Mouse (Mus musculus) liver, embryonic 13.5 days (tissue): ENCODE measurements at regions not wholly inside any gene's neighbourhood (a gene's known extent, or its start where the extent isn't known, plus 50 kb on each side); places are given as distances from the start of the nearest gene placed in this dataset.

Experiments
- ATAC-seq: fragments of 200-750 bp; cut with Nextera tagmentation; 2 replicates; pipeline ENCODE4 v1.8.0; 2017; ENCODE audit warnings: low read depth, mild to moderate bottlenecking, moderate number of reproducible peaks, moderate library complexity
- DNase-seq: peaks from one replicate; pipeline ENCODE4 v3.0.0; 2022
- H3K27ac ChIP-seq: fragments of 300-500 bp; sonication (generic); 2 replicates; pipeline ENCODE4 v1.5.1; 2015; ENCODE audit warnings: moderate library complexity, mild to moderate bottlenecking, inconsistent platforms
- H3K27me3 ChIP-seq: fragments of 300-500 bp; sonication (generic); 2 replicates; pipeline ENCODE4 v1.6.1; 2015; ENCODE audit warnings: mild to moderate bottlenecking, inconsistent platforms
- H3K36me3 ChIP-seq: fragments of 300-500 bp; sonication (generic); 2 replicates; pipeline ENCODE4 v1.6.1; 2015; ENCODE audit warnings: mild to moderate bottlenecking, inconsistent platforms
- H3K4me1 ChIP-seq: fragments of 300-500 bp; sonication (generic); replicated peaks from 2 replicates; pipeline ENCODE4 v1.6.1; 2015; ENCODE audit warnings: inconsistent platforms
- H3K4me2 ChIP-seq: fragments of 300-500 bp; sonication (generic); 2 replicates; pipeline ENCODE4 v1.6.1; 2015; ENCODE audit warnings: inconsistent platforms, mild to moderate bottlenecking, moderate library complexity
- H3K4me3 ChIP-seq: fragments of 300-500 bp; sonication (generic); replicated peaks from 2 replicates; pipeline ENCODE4 v1.5.1; 2015; ENCODE audit warnings: mild to moderate bottlenecking, inconsistent platforms
- H3K9ac ChIP-seq: fragments of 300-500 bp; sonication (generic); 2 replicates; pipeline ENCODE4 v1.6.1; 2015; ENCODE audit warnings: mild to moderate bottlenecking, inconsistent platforms
- H3K9me3 ChIP-seq: fragments of 300-500 bp; sonication (generic); replicated peaks from 2 replicates; pipeline ENCODE4 v1.6.1; 2016; ENCODE audit warnings: inconsistent platforms
- WGBS: fragments of 180-500 bp; shearing (Covaris S2); methylation state at CpG from one replicate; pipeline ENCODE4 v1.1.7; 2015; ENCODE audit not compliant: insufficient replicate concordance; 5-methylcytosine and 5-hydroxymethylcytosine counted together

DNA sequence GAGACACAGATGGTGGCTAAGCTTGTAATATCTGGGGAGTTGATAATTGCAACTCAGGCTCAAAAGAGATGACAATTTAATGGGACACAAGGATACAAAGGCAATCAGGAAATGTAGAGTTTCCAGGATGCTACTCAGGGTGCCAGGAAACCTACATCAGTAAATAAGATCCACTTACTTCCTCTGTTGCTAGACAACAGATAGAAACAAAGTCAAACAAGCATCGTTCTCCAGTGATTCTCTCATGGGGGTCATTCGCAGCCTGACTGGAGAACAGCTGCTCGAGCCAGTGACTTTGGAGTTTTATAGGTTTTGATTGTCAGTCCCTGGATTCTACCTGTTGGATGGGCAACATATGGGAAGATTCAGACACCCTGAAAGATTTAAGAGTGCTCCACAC is 1026.5 kb downstream of the Ttll7 start:
- no peaks in the 10 kb centered on the region for H3K36me3 ChIP-seq
- ATAC-seq (no peak), DNase-seq (no peak)
- no peaks in the 10 kb centered on the region for H3K9me3 ChIP-seq
- H3K27ac ChIP-seq: no peak overlapping the region
- H3K9ac ChIP-seq: no peak overlapping the region
- H3K4me1 ChIP-seq: no peaks in the 10 kb centered on the region
- H3K4me2 ChIP-seq: no peak overlapping the region
- 38% methylated on average over 3 of the region's 3 CpGs for WGBS
- no peaks in the 10 kb centered on the region for H3K27me3 ChIP-seq
- no peak overlapping the region for H3K4me3 ChIP-seq

DNA sequence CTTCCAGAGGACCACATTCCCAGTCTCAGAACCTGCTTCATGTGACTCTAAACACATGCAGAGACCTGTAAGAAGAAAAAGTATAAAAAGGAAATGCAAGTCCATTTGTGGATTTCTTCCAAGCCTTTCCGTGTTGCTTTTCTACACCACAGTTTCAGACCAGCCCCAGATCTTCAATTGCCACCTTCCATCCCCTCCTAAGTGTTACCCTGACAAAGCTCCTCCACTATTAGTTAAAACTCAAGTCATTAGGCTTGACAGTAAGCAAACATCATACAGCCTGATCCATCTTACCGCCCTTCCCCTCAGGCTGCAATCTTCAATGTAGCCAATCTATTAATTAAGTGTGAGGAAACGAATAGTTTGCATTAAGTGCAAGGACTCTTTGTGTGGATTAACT is 1016.1 kb downstream of the Ttll7 start:
- Histone ChIP-seq H3K4me2 (no peak overlapping the region), H3K36me3 (no peaks in the 10 kb centered on the region), H3K4me1 (no peaks in the 10 kb centered on the region), H3K9ac (no peak overlapping the region), H3K27me3 (no peaks in the 10 kb centered on the region), H3K4me3 (no peak overlapping the region), H3K27ac (no peak overlapping the region), H3K9me3 (no peaks in the 10 kb centered on the region)
- ATAC-seq (no peak), DNase-seq (no peak)
- WGBS: 48% methylated on average over 3 of the region's 3 CpGs

DNA sequence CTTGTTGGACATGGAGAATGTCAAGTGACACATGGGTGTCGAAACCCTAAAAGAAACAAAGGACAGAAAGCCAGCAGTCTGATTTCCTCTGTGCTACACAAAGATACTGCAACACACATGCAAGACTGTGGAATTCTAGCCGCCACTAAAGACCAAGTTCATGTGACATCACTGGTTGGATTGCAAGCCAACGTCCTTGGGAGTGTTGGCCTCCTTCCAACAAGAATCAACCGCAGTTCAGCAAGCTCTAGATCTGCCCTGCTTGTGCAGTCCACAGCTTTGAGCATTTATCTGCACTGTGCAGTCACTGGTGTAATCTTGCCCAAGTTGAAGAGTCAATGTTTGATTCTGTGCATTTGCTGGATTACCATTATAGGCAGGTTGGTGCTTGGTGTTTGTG is 1001.2 kb downstream of the Ttll7 start:
- DNase-seq: no peak
- WGBS: 56% methylated on average over 4 of the region's 4 CpGs

DNA sequence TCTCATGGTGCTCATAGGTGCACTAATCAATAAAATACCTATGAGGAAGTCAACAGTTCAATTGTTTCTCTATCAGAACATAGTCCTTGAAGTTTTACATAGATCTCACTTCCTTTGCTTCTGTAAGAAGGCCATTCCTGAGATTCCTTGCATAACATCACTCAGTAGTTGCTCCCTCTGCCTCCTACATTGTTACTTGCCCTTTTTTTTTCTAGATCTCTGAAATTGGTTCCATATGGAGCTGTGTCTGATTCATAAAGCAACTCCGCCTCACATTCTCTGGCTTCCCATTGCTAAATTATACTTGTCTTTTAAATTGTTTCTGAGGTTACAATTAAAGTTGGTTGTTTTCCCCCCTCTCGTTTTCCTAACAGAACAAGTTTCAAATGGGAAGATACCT is 1000.7 kb downstream of the Ttll7 start:
- 61% methylated on average over 2 of the region's 2 CpGs for WGBS

More for the DNA sequence above, 1001.2 kb downstream of the Ttll7 start:
- H3K4me2 ChIP-seq: no peak overlapping the region
- H3K27ac ChIP-seq: no peak overlapping the region
- no peak overlapping the region for H3K4me3 ChIP-seq
- H3K36me3 ChIP-seq: no peaks in the 10 kb centered on the region
- ATAC-seq: no peak
- H3K9ac ChIP-seq: no peak overlapping the region
- H3K27me3 ChIP-seq: no peaks in the 10 kb centered on the region
- H3K9me3 ChIP-seq: no peaks in the 10 kb centered on the region
- H3K4me1 ChIP-seq: no peaks in the 10 kb centered on the region

DNA sequence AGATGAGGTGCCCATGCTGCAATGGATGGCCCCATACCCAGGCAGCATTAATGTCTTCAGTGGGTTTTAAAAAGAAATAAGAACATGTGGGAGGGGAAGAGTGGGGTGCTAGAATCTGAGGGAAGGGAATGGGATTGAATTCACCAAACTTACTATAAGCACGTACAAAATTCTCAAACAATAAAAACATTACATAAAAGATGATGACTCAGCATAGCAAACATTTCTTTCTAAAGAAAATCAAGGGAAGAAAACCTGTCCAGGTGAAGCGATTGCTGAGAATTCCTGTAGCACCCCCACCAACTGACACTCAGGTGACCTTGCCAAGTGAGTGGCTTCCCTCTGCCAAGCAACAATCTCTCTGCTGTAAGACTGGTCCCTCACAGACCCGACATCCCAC is 989.2 kb downstream of the Ttll7 start:
- no peak for DNase-seq
- ATAC-seq: no peak
- Histone ChIP-seq H3K27me3 (no peaks in the 10 kb centered on the region), H3K4me1 (no peaks in the 10 kb centered on the region), H3K4me3 (no peak overlapping the region), H3K9ac (no peak overlapping the region), H3K9me3 (no peaks in the 10 kb centered on the region), H3K36me3 (no peaks in the 10 kb centered on the region), H3K27ac (no peak overlapping the region), H3K4me2 (no peak overlapping the region)
- 57% methylated on average over 3 of the region's 3 CpGs for WGBS

More for the DNA sequence above, 1000.7 kb downstream of the Ttll7 start:
- no peak overlapping the region for H3K27ac ChIP-seq
- no peak for ATAC-seq
- H3K27me3 ChIP-seq: no peaks in the 10 kb centered on the region
- no peak overlapping the region for H3K4me3 ChIP-seq
- no peak overlapping the region for H3K4me2 ChIP-seq
- no peak for DNase-seq
- no peaks in the 10 kb centered on the region for H3K4me1 ChIP-seq
- H3K9ac ChIP-seq: no peak overlapping the region
- no peaks in the 10 kb centered on the region for H3K9me3 ChIP-seq
- no peaks in the 10 kb centered on the region for H3K36me3 ChIP-seq

DNA sequence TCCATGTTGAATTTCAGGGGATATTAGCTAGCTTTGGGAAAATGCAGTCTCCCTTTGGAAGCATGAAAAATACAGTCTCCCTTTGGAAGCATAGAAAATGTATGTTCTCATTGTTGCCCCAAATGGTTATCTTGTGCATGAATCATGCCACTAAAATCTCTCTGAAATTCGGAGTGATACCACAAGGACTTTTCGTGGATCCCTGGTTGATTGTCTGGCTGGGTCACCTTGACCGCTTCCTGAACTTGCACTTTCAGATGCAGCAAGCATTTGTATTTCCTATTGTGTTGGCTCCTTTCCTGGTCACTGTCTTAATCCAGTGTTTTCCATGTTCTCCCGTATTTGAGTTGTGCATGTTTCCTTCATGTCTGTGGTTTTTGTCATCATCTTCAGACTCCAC is 986.6 kb downstream of the Ttll7 start:
- Histone ChIP-seq H3K9me3 (no peaks in the 10 kb centered on the region), H3K4me1 (no peaks in the 10 kb centered on the region), H3K36me3 (no peaks in the 10 kb centered on the region), H3K27me3 (no peaks in the 10 kb centered on the region), H3K27ac (no peak overlapping the region), H3K4me3 (no peak overlapping the region), H3K4me2 (no peak overlapping the region), H3K9ac (no peak overlapping the region)
- ATAC-seq (no peak), DNase-seq (no peak)
- WGBS: 64% methylated on average over 4 of the region's 4 CpGs

DNA sequence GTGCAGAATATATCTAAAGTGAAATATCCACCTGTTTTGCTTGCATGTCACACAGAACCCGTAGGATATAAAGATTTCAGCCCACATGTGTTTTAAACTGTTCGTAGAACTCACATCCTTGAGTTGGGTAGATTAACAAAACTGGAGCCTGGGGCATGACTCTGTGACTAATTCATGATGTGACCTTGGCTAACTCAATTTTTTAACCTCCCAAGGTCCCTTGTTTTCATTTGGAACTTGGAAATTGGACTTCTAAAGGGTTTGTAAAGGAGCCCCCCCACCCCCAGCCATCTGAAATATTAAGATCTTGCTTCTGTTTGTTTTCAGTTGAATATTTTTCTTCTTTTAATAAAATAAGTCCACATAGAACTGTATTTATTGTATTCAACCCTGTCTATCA is 983.5 kb downstream of the Ttll7 start:
- ATAC-seq: no peak
- Histone ChIP-seq H3K4me3 (no peak overlapping the region), H3K9ac (no peak overlapping the region), H3K27ac (no peak overlapping the region), H3K36me3 (no peaks in the 10 kb centered on the region), H3K4me1 (no peaks in the 10 kb centered on the region), H3K9me3 (no peaks in the 10 kb centered on the region), H3K27me3 (no peaks in the 10 kb centered on the region), H3K4me2 (no peak overlapping the region)
- no peak for DNase-seq
- WGBS: 59% methylated on average over 2 of the region's 2 CpGs

DNA sequence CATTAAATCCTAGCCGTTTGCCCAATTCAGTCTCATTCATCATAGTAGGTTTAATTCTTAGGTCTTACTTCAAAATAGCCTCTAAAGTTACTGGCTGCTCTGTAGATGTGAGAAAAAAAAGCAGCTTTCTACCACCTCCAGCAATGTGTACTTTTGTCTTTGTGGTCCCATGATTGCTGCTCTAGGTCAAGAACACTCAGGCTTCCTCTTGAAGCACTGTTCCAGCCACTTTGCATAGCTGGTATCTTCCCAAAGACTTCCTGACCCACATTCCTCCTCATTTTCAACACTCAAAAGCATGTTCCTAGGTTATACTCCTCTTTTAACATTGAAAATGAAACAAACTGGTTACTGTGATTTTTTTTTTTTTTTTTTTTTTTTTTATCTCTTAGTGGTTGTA is 973.2 kb downstream of the Ttll7 start:
- H3K27ac ChIP-seq: no peak overlapping the region
- no peak for ATAC-seq
- no peaks in the 10 kb centered on the region for H3K4me1 ChIP-seq
- no peaks in the 10 kb centered on the region for H3K27me3 ChIP-seq
- H3K36me3 ChIP-seq: no peaks in the 10 kb centered on the region
- no peak overlapping the region for H3K4me3 ChIP-seq
- no peaks in the 10 kb centered on the region for H3K9me3 ChIP-seq
- no peak overlapping the region for H3K9ac ChIP-seq
- H3K4me2 ChIP-seq: no peak overlapping the region
- DNase-seq: no peak
- 50% methylated on average over 1 of the region's 1 CpGs for WGBS

DNA sequence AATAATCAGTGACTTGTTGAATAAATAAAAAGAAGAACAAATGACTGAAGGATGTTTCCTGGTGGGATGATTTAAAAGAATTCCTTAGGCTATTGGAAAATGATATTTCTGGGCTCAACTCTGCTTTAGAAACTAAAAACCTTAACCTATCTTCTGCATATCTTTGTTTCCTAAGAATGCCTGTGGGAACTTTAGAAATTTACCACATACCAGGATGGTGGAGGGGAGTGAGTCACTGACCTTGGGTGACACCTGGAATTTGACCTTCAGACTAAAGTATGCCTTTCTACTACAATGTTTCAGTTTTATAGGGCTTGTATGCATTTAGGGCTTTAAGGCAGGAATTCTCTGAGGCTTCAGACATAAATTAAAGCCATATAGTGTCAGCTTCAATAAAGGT is 972.3 kb downstream of the Ttll7 start:
- no peaks in the 10 kb centered on the region for H3K36me3 ChIP-seq
- H3K27me3 ChIP-seq: no peaks in the 10 kb centered on the region
- H3K27ac ChIP-seq: no peak overlapping the region
- H3K4me3 ChIP-seq: no peak overlapping the region
- H3K9me3 ChIP-seq: no peaks in the 10 kb centered on the region
- no peak for DNase-seq
- no peaks in the 10 kb centered on the region for H3K4me1 ChIP-seq
- no peak overlapping the region for H3K9ac ChIP-seq
- no peak overlapping the region for H3K4me2 ChIP-seq
- ATAC-seq: no peak

DNA sequence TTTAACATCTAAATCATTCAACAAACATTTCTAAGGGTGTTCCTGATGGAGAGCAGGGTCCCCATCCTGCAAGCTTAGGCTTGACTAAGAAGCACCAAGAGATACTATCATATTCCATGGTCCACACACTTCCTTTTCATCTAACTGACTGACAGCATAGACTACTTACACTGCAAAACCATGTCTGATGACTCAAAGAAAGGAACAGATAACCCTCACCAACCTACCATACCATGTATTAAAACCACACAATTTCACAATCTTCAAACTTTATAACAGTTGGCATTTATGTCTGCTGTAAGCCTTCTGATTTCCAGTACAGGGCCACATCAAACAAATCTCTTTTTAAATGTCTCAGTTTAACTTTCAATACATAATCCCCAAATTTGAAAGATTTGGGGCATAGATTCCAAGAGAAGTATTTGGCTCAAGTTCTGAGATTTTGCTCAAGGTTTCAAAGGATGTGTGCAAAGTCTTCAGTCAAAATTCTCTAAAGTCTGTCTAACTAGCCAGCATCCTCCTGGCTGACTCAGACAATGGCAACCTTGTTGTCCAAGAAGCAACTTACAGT is 962.0 kb downstream of the Ttll7 start:
- no peak overlapping the region for H3K9ac ChIP-seq
- no peaks in the 10 kb centered on the region for H3K4me1 ChIP-seq
- no peak overlapping the region for H3K4me2 ChIP-seq
- H3K9me3 ChIP-seq: no peaks in the 10 kb centered on the region
- H3K4me3 ChIP-seq: no peak overlapping the region
- no peak overlapping the region for H3K27ac ChIP-seq
- no peaks in the 10 kb centered on the region for H3K27me3 ChIP-seq
- no peak for DNase-seq
- no peaks in the 10 kb centered on the region for H3K36me3 ChIP-seq
- ATAC-seq: no peak

DNA sequence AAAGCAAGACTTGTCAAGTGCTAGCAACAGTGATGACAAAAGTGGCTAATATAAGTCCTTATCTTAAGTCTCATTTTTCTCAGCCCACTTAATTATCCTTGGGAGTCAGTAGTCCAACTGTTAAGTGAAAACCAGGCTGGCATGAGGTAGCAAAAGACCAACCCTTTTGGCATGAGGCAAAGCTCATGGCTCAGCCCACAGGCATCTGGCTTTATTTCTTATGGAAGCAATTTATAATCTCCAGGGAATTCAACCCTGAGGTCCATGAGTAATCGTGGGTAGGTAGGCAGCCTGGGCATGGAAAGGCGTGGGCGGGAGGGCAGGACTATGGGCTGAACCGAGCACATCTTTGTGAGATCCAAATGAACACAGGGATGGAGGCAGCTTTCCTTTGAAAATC is 950.4 kb downstream of the Ttll7 start:
- no peaks in the 10 kb centered on the region for H3K36me3 ChIP-seq
- ATAC-seq: no peak
- no peak overlapping the region for H3K4me3 ChIP-seq
- H3K9ac ChIP-seq: no peak overlapping the region
- no peak overlapping the region for H3K4me2 ChIP-seq
- no peaks in the 10 kb centered on the region for H3K9me3 ChIP-seq
- no peak overlapping the region for H3K27ac ChIP-seq
- DNase-seq: no peak
- 67% methylated on average over 4 of the region's 4 CpGs for WGBS
- H3K4me1 ChIP-seq: no peaks in the 10 kb centered on the region
- H3K27me3 ChIP-seq: no peaks in the 10 kb centered on the region

DNA sequence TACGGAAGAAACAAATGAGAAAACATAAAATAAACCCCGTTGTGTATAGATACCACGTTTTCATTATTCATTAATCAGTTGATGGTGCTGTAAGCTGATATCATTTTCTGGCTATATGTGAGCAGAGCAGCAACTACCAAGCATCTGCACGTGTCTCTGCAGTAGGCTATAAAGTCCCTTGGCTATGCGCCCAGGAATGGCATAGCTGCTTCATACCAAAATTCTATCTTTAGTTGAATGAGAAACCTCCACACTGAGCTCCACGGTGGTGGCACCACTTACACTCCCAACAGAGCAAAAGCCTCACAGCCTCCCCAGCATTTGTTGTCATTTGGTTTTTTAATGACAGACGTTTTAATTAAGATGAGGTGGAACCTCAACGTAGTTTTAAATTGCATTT is 944.4 kb downstream of the Ttll7 start:
- WGBS: 64% methylated on average over 8 of the region's 8 CpGs
- H3K4me1 ChIP-seq: no peaks in the 10 kb centered on the region
- no peaks in the 10 kb centered on the region for H3K36me3 ChIP-seq
- H3K9ac ChIP-seq: no peak overlapping the region
- no peak overlapping the region for H3K4me3 ChIP-seq
- no peaks in the 10 kb centered on the region for H3K9me3 ChIP-seq
- ATAC-seq (no peak), DNase-seq (no peak)
- H3K4me2 ChIP-seq: no peak overlapping the region
- H3K27me3 ChIP-seq: no peaks in the 10 kb centered on the region
- H3K27ac ChIP-seq: no peak overlapping the region

DNA sequence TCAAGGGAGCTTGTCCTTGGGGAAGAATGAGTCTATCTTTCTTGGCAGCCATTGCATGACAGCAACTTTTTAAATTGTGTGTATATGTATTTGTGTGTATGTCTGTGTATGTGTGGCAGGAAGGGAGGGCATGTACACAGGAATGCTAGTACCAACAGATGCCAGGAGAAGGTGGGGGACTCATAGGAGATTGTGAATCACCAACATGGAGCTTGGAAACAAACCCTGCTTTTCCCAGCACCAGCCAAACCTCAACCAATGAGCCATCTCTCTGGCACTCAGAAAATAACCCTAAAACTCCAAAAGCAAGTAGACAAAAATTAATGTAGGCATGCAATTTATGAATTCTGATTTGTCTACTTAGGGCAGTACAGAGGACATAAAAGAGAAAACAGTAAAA is 942.9 kb downstream of the Ttll7 start:
- DNase-seq (no peak), ATAC-seq (no peak)
- no peaks in the 10 kb centered on the region for H3K27me3 ChIP-seq
- no peaks in the 10 kb centered on the region for H3K9me3 ChIP-seq
- H3K4me1 ChIP-seq: no peaks in the 10 kb centered on the region
- H3K27ac ChIP-seq: no peak overlapping the region
- no peak overlapping the region for H3K9ac ChIP-seq
- H3K4me2 ChIP-seq: no peak overlapping the region
- no peaks in the 10 kb centered on the region for H3K36me3 ChIP-seq
- no peak overlapping the region for H3K4me3 ChIP-seq
